Mouse (Mus musculus): ENCODE results near the gene Hba-x. TPM values are rescaled to one million over a fixed set of nuclear protein-coding genes. Genes with fewer than 3 reads are reported as not detected.

Hba-x gene
- not detected for polyA plus RNA-seq (2017; shearing (Covaris generic))

GRCm38 (mm10) chr11:32276347-32276746, at the start of gene Hba-x:
Gene Hba-x (plus strand): TSS chr11:32276400.

GRCm38 (mm10) chr11:32267188-32267884, 8.9 kb upstream of the Hba-x start, which contains the start of gene Nprl3:
Gene Nprl3 (minus strand): TSS chr11:32267707.

DNA sequence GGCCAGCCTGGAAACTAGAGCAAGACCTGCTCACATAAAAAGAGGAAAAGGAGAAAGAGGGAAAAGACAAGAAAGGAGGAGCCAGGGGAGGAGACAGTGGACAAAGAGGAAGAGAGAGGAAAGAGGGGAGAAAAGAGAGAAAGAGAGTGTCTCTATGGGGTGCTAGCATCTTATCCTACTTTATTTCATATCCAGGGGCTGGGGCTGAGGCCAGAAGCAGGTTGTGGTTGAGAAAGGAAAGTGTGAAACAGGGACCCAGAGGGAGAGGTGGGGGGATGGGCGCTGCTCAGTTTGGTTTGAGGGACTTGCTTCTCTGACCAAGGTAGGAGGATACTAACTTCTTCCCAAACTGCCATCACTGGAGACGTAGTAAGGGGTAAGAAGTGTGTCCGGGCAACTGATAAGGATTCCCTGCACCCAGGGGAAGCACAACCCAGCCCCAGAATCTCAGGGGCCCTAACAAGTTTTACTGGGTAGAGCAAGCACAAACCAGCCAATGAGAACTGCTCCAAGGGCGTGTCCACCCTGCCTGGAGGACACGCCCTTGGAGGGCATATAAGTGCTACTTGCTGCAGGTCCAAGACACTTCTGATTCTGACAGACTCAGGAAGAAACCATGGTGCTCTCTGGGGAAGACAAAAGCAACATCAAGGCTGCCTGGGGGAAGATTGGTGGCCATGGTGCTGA, 7.0 kb downstream of the Hba-x start, which contains the start of gene Hba-a1:
Hba-a1 (plus strand) TSS at position 421 of the 687 bp plus-strand sequence.

DNA sequence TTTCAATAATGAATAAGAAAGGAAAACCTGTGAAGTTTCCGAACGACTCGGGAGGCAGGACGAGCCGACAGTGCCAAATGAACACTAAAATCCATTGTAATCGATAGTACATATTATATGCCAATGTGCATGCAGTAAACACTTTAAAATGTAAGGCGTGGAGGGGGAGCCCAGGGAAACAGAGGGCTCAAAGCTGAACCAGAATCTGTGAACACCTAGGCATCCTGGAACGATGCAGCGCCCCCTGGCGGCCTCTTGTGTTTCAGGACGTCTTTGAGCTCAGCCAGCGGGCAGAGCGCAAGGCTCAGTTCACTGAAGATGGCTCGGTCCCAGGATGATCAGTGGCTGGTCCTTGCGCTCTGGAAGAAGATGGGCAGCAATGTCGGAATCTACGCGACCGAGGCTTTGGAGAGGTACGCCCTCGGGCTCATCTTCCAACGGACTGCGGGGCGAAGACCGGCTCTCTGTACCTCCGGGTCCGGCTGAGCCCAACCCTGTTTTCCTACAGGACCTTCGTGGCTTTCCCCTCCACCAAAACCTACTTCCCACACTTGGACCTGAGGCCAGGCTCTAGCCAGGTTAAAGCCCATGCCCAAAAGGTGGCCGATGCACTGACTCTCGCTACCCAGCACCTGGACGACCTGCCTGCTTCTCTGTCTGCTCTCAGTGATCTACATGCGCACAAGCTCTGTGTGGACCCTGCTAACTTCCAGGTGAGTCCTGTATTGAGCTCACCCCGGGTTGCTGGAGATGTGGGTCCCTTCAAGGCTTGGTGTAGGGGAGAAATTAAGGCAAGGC, 10.7 kb downstream of the Hba-x start, which contains the start of gene Hbq1b:
Hbq1b (plus strand) TSS at position 271 of the 798 bp plus-strand sequence.

DNA sequence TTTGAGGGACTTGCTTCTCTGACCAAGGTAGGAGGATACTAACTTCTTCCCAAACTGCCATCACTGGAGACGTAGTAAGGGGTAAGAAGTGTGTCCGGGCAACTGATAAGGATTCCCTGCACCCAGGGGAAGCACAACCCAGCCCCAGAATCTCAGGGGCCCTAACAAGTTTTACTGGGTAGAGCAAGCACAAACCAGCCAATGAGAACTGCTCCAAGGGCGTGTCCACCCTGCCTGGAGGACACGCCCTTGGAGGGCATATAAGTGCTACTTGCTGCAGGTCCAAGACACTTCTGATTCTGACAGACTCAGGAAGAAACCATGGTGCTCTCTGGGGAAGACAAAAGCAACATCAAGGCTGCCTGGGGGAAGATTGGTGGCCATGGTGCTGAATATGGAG, 20.0 kb downstream of the Hba-x start, which contains the start of gene Hba-a2:
Hba-a2 (plus strand) TSS at position 287 of the 400 bp plus-strand sequence.

GRCm38 (mm10) chr11:32299865-32300264, 23.7 kb downstream of the Hba-x start, which contains the start of gene Hbq1a:
Gene Hbq1a (plus strand): TSS chr11:32300069.

Other genes with a start within 250 kb of the Hba-x start
- 18.3 TPM for gene Il9r, start 76.1 kb upstream of the Hba-x start, polyA plus RNA-seq (2017; shearing (Covaris generic))
- 48.8 TPM for gene Snrnp25, start 71.0 kb upstream of the Hba-x start, polyA plus RNA-seq (2017; shearing (Covaris generic))
- 0.83 TPM for gene Rhbdf1, start 54.1 kb upstream of the Hba-x start, polyA plus RNA-seq (2017; shearing (Covaris generic))
- 35.5 TPM for gene Mpg, start 49.9 kb upstream of the Hba-x start, polyA plus RNA-seq (2017; shearing (Covaris generic))
- 70.8 TPM for gene Nprl3, start 8.7 kb upstream of the Hba-x start, polyA plus RNA-seq (2017; shearing (Covaris generic))
- 359 TPM for gene Hba-a1, start 7.1 kb downstream of the Hba-x start, polyA plus RNA-seq (2017; shearing (Covaris generic))
- gene Hbq1b, start 10.6 kb downstream of the Hba-x start, polyA plus RNA-seq (2017; shearing (Covaris generic)), result not detected
- gene Hba-a2, start 20.1 kb downstream of the Hba-x start, polyA plus RNA-seq (2017; shearing (Covaris generic)), result 531 TPM
- gene Hbq1a, start 23.7 kb downstream of the Hba-x start, polyA plus RNA-seq (2017; shearing (Covaris generic)), result not detected
- 0.05 TPM for gene Sh3pxd2b, start 71.4 kb downstream of the Hba-x start, polyA plus RNA-seq (2017; shearing (Covaris generic))
- gene Ubtd2, start 179.0 kb downstream of the Hba-x start, polyA plus RNA-seq (2017; shearing (Covaris generic)), result 3.7 TPM